In the genomic region with DNA sequence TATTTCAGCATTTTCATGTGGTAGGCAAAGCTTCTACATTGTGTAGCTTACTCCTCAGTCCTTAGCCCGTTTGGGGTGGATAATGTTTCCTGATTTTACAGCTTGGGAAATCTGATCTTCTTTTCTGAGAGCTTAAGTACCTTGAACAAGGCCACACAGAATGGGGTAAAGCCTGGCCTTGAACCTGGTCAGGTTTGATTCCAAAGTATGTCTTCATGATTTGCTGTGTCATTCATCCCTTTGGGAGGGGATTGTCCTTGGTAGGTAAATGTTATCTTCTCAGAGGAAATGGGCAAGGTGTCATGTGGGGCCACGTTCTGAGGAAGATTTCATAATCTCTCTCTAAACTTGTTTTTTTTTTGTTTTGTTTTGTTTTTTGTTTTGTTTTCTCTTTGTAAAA, we compare ENCODE assay signal across 8 mouse cellular contexts. TPM values are rescaled to one million over a fixed set of nuclear protein-coding genes. Genes with fewer than 3 reads are reported as not detected.
DNase-seq lines count a peak whose midpoint lies in the region; ATAC-seq and TF ChIP-seq lines count a peak whose summit lies in the region.

No protein-coding gene starts in this region.

- H3K4me2 ChIP-seq in forebrain, embryonic 15.5 days (replicated peaks), result peak overlapping the region; percentile 83
- H3K4me2 ChIP-seq in liver, embryonic 16.5 days (ENCODE audit: low read depth, low read length), result peak overlapping the region; percentile 98

- DNase-seq in gastrocnemius, adult 2 months, result no peak
- DNase-seq in gastrocnemius, adult 8-10 months (ENCODE audit: low spot score in 2 of 2), result no peak
- DNase-seq in frontal cortex, postnatal 36 days (ENCODE audit: low spot score in 2 of 2), result no peak
- DNase-seq in urinary bladder, adult 2 months (ENCODE audit: low spot score), result no peak
- DNase-seq in spleen, adult 12 weeks (ENCODE audit: low spot score), result no peak

- peak overlapping the region; percentile 83 for H3K9ac ChIP-seq in forebrain, embryonic 15.5 days (replicated peaks)
- H3K9ac ChIP-seq in liver, embryonic 16.5 days (ENCODE audit: low read depth, low read length), result no peak overlapping the region

- ATAC-seq in forebrain, embryonic 15.5 days (replicated peaks), result no peak
- ATAC-seq in liver, embryonic 16.5 days (ENCODE audit: low read depth), result no peak

- no peaks in the 10 kb centered on the region for H3K9me3 ChIP-seq in E14TG2a.4 (ENCODE audit: low read length)
- H3K9me3 ChIP-seq in forebrain, embryonic 15.5 days, result no peaks in the 10 kb centered on the region
- H3K9me3 ChIP-seq in liver, embryonic 16.5 days (replicated peaks; ENCODE audit: control insufficient read depth, low read length), result no peaks in the 10 kb centered on the region

- peak overlapping the region; percentile 92 for H3K27ac ChIP-seq in gastrocnemius, adult 2 months
- peak overlapping the region; percentile 95 for H3K27ac ChIP-seq in forebrain, embryonic 15.5 days (replicated peaks)
- no peak overlapping the region for H3K27ac ChIP-seq in liver, embryonic 16.5 days (ENCODE audit: low read length)

- TF ChIP-seq CTCF in gastrocnemius, adult 2 months (IDR thresholded peaks at IDR 0.05), result no peak
- TF ChIP-seq CTCF in E14TG2a.4 (conservative IDR thresholded peaks at IDR 0.05; ENCODE audit: low read length), result no peak

- peaks cover 35% of the 10 kb centered on the region for H3K4me1 ChIP-seq in E14TG2a.4 (replicated peaks; ENCODE audit: low read depth, low read length)
- H3K4me1 ChIP-seq in forebrain, embryonic 15.5 days, result peaks cover 44% of the 10 kb centered on the region
- H3K4me1 ChIP-seq in liver, embryonic 16.5 days (ENCODE audit: control insufficient read depth, low read depth, low read length), result peaks cover 20% of the 10 kb centered on the region

- H3K36me3 ChIP-seq in E14TG2a.4 (ENCODE audit: insufficient read depth, low read length), result peaks cover 14% of the 10 kb centered on the region; the same call in 1 of the 2 replicates
- peaks cover 10% of the 10 kb centered on the region for H3K36me3 ChIP-seq in forebrain, embryonic 15.5 days
- H3K36me3 ChIP-seq in liver, embryonic 16.5 days (ENCODE audit: control insufficient read depth, insufficient read depth), result peaks cover 12% of the 10 kb centered on the region

- intact Hi-C loops in gastrocnemius, adult 2 months (cut with DNase I), result loop anchor here (5.0 kb wide), 3 partner anchors 49 to 406 kb away; no protein-coding TSS in a partner anchor

- peaks cover 12% of the 10 kb centered on the region for H3K27me3 ChIP-seq in E14TG2a.4 (ENCODE audit: insufficient read depth, low read length)
- no peaks in the 10 kb centered on the region for H3K27me3 ChIP-seq in forebrain, embryonic 15.5 days
- H3K27me3 ChIP-seq in liver, embryonic 16.5 days (ENCODE audit: control insufficient read depth, insufficient read depth, low read depth, low read length), result no peaks in the 10 kb centered on the region

- H3K4me3 ChIP-seq in gastrocnemius, adult 2 months, result peak overlapping the region; percentile 97
- peak overlapping the region; percentile 88; the same call in 1 of the 2 replicates for H3K4me3 ChIP-seq in E14TG2a.4 (replicated peaks; ENCODE audit: low read length)
- peak overlapping the region; percentile 66 for H3K4me3 ChIP-seq in forebrain, embryonic 15.5 days
- H3K4me3 ChIP-seq in liver, embryonic 16.5 days (ENCODE audit: low read depth, low read length), result no peak overlapping the region

- WGBS in forebrain, embryonic 15.5 days, result 33% methylated on average over 2 of the region's 2 CpGs
- WGBS in liver, embryonic 16.5 days (ENCODE audit: insufficient replicate concordance), result 5% methylated on average over 2 of the region's 2 CpGs

RNA-seq across cellular contexts. Expression of gene Hivep1, which starts 1.8 kb away (rescaled TPM):
- 10 to 100 TPM; 15.6 to 20.5 TPM for total RNA-seq in gastrocnemius, adult 2 months (2021)
- 10 to 100 TPM in 3 of 4 experiments, 1 to 10 TPM in 1; 8.3 to 16.7 (median 12.6) TPM for total RNA-seq in gastrocnemius, adult 8-10 months (2022)
- 17.7 and 21.9 TPM in 2 replicates for polyA plus RNA-seq in forebrain, embryonic 15.5 days (2015; fragmentation: Nextera tagmentation; extraction: Ambion mirVana)
- 1.7 and 2.3 TPM in 2 replicates for polyA plus RNA-seq in liver, embryonic 16.5 days (2015; fragmentation: Nextera tagmentation; extraction: Ambion mirVana)
- 13.5 and 18.0 TPM in 2 replicates for polyA plus RNA-seq in urinary bladder, adult 2 months (2012; rRNA removed)
